In the genomic region with DNA sequence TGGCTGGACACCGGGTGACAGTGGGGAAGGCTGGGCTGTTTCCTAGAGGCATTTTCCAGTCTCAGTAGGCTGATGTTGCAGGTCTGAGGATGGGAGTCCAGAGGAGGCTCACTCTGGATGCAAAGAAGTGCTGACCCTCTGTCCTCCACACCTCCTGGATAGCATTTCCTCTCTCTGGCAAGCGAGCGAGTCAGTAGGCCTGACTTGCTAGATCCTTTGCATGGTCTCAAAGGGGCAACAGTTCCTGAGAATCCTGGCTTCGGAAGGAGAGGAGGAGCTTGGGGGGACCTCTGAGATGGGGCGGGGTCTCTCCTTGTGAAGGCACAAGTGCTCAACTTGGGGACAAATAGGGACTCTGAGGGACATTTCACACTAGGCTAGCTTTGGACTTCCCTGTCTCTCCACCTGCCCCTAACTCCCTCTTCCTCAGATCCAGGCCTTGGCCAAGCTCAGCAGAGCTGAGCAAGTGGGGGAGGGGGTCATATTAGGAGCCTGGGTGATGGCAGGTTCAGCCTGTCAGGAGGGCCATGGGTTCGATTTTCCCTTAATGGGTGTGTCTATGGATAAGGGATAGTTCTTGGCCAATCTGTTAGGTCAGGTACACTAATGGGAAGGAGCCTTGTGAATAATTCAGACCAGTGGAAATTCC, we compare ENCODE assay signal across 11 mouse cellular contexts. TPM values are rescaled to one million over a fixed set of nuclear protein-coding genes. Genes with fewer than 3 reads are reported as not detected.
DNase-seq lines count a peak whose midpoint lies in the region; ATAC-seq and TF ChIP-seq lines count a peak whose summit lies in the region.
"Had no signal": no experiment of that assay in that cellular context is flagged by ENCODE, and none has a peak within 500 bp of the region (broad histone marks: within the 10 kb centered on the region; RNA-seq: fewer than 3 reads in every experiment).

No protein-coding gene starts in this region.

- H3K9ac ChIP-seq in heart, adult 2 months (ENCODE audit: low read depth, low read length) = peak overlapping the region; percentile 97; the same call in 1 of the 2 replicates
- no peak overlapping the region for H3K9ac ChIP-seq in liver, embryonic 11.5 days (ENCODE audit: low read depth, low read length)
- peak overlapping the region; percentile 53 for H3K9ac ChIP-seq in hindbrain, embryonic 16.5 days (ENCODE audit: low read depth, low read length)

- no peak overlapping the region for H3ac ChIP-seq in myocyte (ENCODE audit: control insufficient read depth, insufficient read length)

- no peak for TF ChIP-seq EP300 in heart, adult 2 months (IDR thresholded peaks at IDR 0.05; ENCODE audit: insufficient read depth, low read depth, low read length)

- H3K4me2 ChIP-seq in liver, embryonic 11.5 days = peak overlapping the region; percentile 79; the same call in 1 of the 2 replicates
- peak overlapping the region; percentile 79 for H3K4me2 ChIP-seq in hindbrain, embryonic 16.5 days (ENCODE audit: low read length)
- peak overlapping the region; percentile 52 for H3K4me2 ChIP-seq in myocyte (ENCODE audit: low read depth)

- 60% methylated on average over 6 of the region's 6 CpGs for WGBS in heart, adult 2 months
- WGBS in liver, embryonic 11.5 days = 47% methylated on average over 6 of the region's 6 CpGs
- 73% methylated on average over 6 of the region's 6 CpGs for WGBS in hindbrain, embryonic 16.5 days

- intact Hi-C loops in heart, adult 2 months (cut with DNase I) = no loop called here
- intact Hi-C loops in heart, postnatal 36 days (cut with DNase I) = loop anchor here (5.0 kb wide), 1 partner anchor 240 kb away; a partner anchor contains a TSS

- TF ChIP-seq POLR2A in heart, adult 2 months (IDR thresholded peaks at IDR 0.05; ENCODE audit: insufficient read depth, low read depth, low read length) = no peak
- TF ChIP-seq POLR2A in myocyte (IDR thresholded peaks at IDR 0.05; ENCODE audit: insufficient read length, low read depth) = no peak

- peak overlapping the region; percentile 39 for H3K27ac ChIP-seq in heart, adult 2 months
- no peak overlapping the region for H3K27ac ChIP-seq in liver, embryonic 11.5 days (ENCODE audit: low read depth, low read length)
- H3K27ac ChIP-seq in hindbrain, embryonic 16.5 days (ENCODE audit: low read depth, low read length) = no peak overlapping the region

- no peaks in the 10 kb centered on the region for H3K27me3 ChIP-seq in heart, adult 2 months (ENCODE audit: control insufficient read depth, insufficient read depth, low read length)
- peaks cover 46% of the 10 kb centered on the region for H3K27me3 ChIP-seq in liver, embryonic 11.5 days (replicated peaks; ENCODE audit: control insufficient read depth, insufficient read depth, low read length)
- H3K27me3 ChIP-seq in hindbrain, embryonic 16.5 days (replicated peaks; ENCODE audit: control insufficient read depth, insufficient read depth, low read length) = no peaks in the 10 kb centered on the region
- H3K27me3 ChIP-seq in myocyte (ENCODE audit: control insufficient read depth, insufficient read depth, insufficient read length) = peaks cover 7% of the 10 kb centered on the region

- no peak for DNase-seq in heart, adult 2 months
- DNase-seq in heart, postnatal 36 days = no peak
- DNase-seq in liver, embryonic 11.5 days (ENCODE audit: low spot score) = no peak
- DNase-seq in liver = no peak
- DNase-seq in left cerebral cortex, adult 11 months (ENCODE audit: low spot score) = no peak
- DNase-seq: cerebellum, postnatal 25 days had no signal

- H3K79me2 ChIP-seq in heart, adult 2 months (replicated peaks; ENCODE audit: control insufficient read depth, insufficient read depth, low read length) = peaks cover 4% of the 10 kb centered on the region
- H3K79me2 ChIP-seq in myocyte (ENCODE audit: control insufficient read depth, insufficient read depth) = no peaks in the 10 kb centered on the region

- TF ChIP-seq CTCF in heart, adult 2 months (IDR thresholded peaks at IDR 0.05) = no peak

- H3K4me3 ChIP-seq in heart, adult 2 months = peak overlapping the region; percentile 84
- H3K4me3 ChIP-seq in liver, embryonic 11.5 days (ENCODE audit: low read depth, low read length) = no peak overlapping the region
- H3K4me3 ChIP-seq in hindbrain, embryonic 16.5 days (ENCODE audit: low read length) = peak overlapping the region; percentile 78
- peak overlapping the region; percentile 12 for H3K4me3 ChIP-seq in myocyte

- no peak for ATAC-seq in liver, embryonic 11.5 days (replicated peaks; ENCODE audit: low FRiP score)
- no peak for ATAC-seq in hindbrain, embryonic 16.5 days

- no peaks in the 10 kb centered on the region for H3K36me3 ChIP-seq in heart, adult 2 months (ENCODE audit: control insufficient read depth, insufficient read depth, low read length)
- no peaks in the 10 kb centered on the region for H3K36me3 ChIP-seq in liver, embryonic 11.5 days (ENCODE audit: control insufficient read depth, insufficient read depth, low read length)
- H3K36me3 ChIP-seq in hindbrain, embryonic 16.5 days (ENCODE audit: control insufficient read depth, insufficient read depth, low read length) = no peaks in the 10 kb centered on the region
- H3K36me3 ChIP-seq in myocyte (ENCODE audit: control insufficient read depth, insufficient read depth) = no peaks in the 10 kb centered on the region

- peaks cover 21% of the 10 kb centered on the region for H3K4me1 ChIP-seq in heart, adult 2 months (ENCODE audit: control insufficient read depth, insufficient read depth, low read length)
- peaks cover 20% of the 10 kb centered on the region for H3K4me1 ChIP-seq in liver, embryonic 11.5 days (replicated peaks; ENCODE audit: control insufficient read depth, insufficient read depth, low read length)
- H3K4me1 ChIP-seq in hindbrain, embryonic 16.5 days (ENCODE audit: control insufficient read depth, insufficient read depth, low read depth, low read length) = peaks cover 26% of the 10 kb centered on the region

- no peaks in the 10 kb centered on the region for H3K9me3 ChIP-seq in liver, embryonic 11.5 days (ENCODE audit: control insufficient read depth, low read length)
- H3K9me3 ChIP-seq in hindbrain, embryonic 16.5 days (ENCODE audit: control insufficient read depth, low read length) = no peaks in the 10 kb centered on the region

TF ChIP-seq in myocyte, 11 proteins besides CTCF, POLR2A, EP300 and RAD21:
- no peak for TF ChIP-seq E2F4 (IDR thresholded peaks at IDR 0.05; ENCODE audit: insufficient read depth)
- TF ChIP-seq USF1 (IDR thresholded peaks at IDR 0.05; ENCODE audit: low read depth) = no peak
- TF ChIP-seq TCF12 (IDR thresholded peaks at IDR 0.05; ENCODE audit: insufficient read depth, poor library complexity, severe bottlenecking) = no peak
- no peak for TF ChIP-seq SRF (IDR thresholded peaks at IDR 0.05; ENCODE audit: control insufficient read depth, insufficient read length, low read depth)
- TF ChIP-seq CEBPB (IDR thresholded peaks at IDR 0.05; ENCODE audit: insufficient read depth, poor library complexity, severe bottlenecking) = no peak
- no peak for TF ChIP-seq MYOG (IDR thresholded peaks at IDR 0.05; ENCODE audit: control insufficient read depth in 1 of 3, insufficient read depth in 1 of 3, insufficient read length in 2 of 3, low read depth in 2 of 3)
- TF ChIP-seq MAX (IDR thresholded peaks at IDR 0.05; ENCODE audit: low read depth) = no peak
- no peak for TF ChIP-seq TCF3 (IDR thresholded peaks at IDR 0.05; ENCODE audit: insufficient read length, low read depth)
- no peak for TF ChIP-seq MYOD1 (IDR thresholded peaks at IDR 0.05; ENCODE audit: control insufficient read depth in 1 of 3, insufficient read length in 2 of 3, low read depth in 2 of 3)
- TF ChIP-seq REST (IDR thresholded peaks at IDR 0.05; ENCODE audit: insufficient read depth, insufficient read length) = no peak
- no peak for TF ChIP-seq POLR2AphosphoS2 (IDR thresholded peaks at IDR 0.05; ENCODE audit: insufficient read length, low read depth)
TF ChIP-seq in myocyte: peak in this region for 0.

RNA-seq across cellular contexts. Expression of a gene that starts 1.6 kb away (rescaled TPM):
- total RNA-seq in heart, adult 2 months (2021) = 10 to 100 TPM; 12.1 to 14.5 TPM
- 12.8 and 14.2 TPM in 2 replicates for polyA plus RNA-seq in heart, adult 2 months (2012; rRNA removed)
- total RNA-seq in heart, postnatal 36 days (2021) = 10 to 100 TPM; 12.4 to 20.9 TPM
- polyA plus RNA-seq in liver, embryonic 11.5 days (2014; fragmentation: Nextera tagmentation; extraction: Ambion mirVana) = 6.3 and 6.9 TPM in 2 replicates
- 7.6 and 8.6 TPM in 2 replicates for polyA plus RNA-seq in hindbrain, embryonic 16.5 days (2015; fragmentation: Nextera tagmentation; extraction: Ambion mirVana)
- 15.6 TPM for polyA plus RNA-seq in myocyte (2012; fragmentation: generic; extraction: Trizol)

RNA-seq across cellular contexts. Expression of a gene that starts 35.8 kb away (rescaled TPM):
- total RNA-seq in heart, adult 2 months (2021) = not detected
- polyA plus RNA-seq in heart, adult 2 months (2012; rRNA removed) = 0.21 TPM in 1 of 2 replicates, not detected in the other
- not detected for total RNA-seq in heart, postnatal 36 days (2021)
- 0.15 TPM in 1 of 2 replicates, not detected in the other for polyA plus RNA-seq in liver, embryonic 11.5 days (2014; fragmentation: Nextera tagmentation; extraction: Ambion mirVana)
- polyA plus RNA-seq in hindbrain, embryonic 16.5 days (2015; fragmentation: Nextera tagmentation; extraction: Ambion mirVana) = 1.9 and 3.0 TPM in 2 replicates
- not detected for polyA plus RNA-seq in myocyte (2012; fragmentation: generic; extraction: Trizol)
- total RNA-seq: ES-E14; heart, postnatal 10 days had no signal

RNA-seq across cellular contexts. Expression of a gene that starts 40.3 kb away (rescaled TPM):
- 1 to 10 TPM; 1.3 to 1.9 TPM for total RNA-seq in heart, adult 2 months (2021)
- polyA plus RNA-seq in heart, adult 2 months (2012; rRNA removed) = 2.6 and 2.9 TPM in 2 replicates
- total RNA-seq in heart, postnatal 36 days (2021) = 1 to 10 TPM; 2.0 to 2.1 TPM
- 11.9 and 13.8 TPM in 2 replicates for polyA plus RNA-seq in liver, embryonic 11.5 days (2014; fragmentation: Nextera tagmentation; extraction: Ambion mirVana)
- 27.7 and 30.2 TPM in 2 replicates for polyA plus RNA-seq in hindbrain, embryonic 16.5 days (2015; fragmentation: Nextera tagmentation; extraction: Ambion mirVana)
- 8.8 TPM for polyA plus RNA-seq in myocyte (2012; fragmentation: generic; extraction: Trizol)

RNA-seq across cellular contexts. Expression of a gene that starts 45.7 kb away (rescaled TPM):
- total RNA-seq in heart, adult 2 months (2021) = not detected
- not detected in 2 replicates for polyA plus RNA-seq in heart, adult 2 months (2012; rRNA removed)
- not detected for total RNA-seq in heart, postnatal 36 days (2021)
- not detected in 2 replicates for polyA plus RNA-seq in liver, embryonic 11.5 days (2014; fragmentation: Nextera tagmentation; extraction: Ambion mirVana)
- 0.99 and 1.3 TPM in 2 replicates for polyA plus RNA-seq in hindbrain, embryonic 16.5 days (2015; fragmentation: Nextera tagmentation; extraction: Ambion mirVana)
- 0.04 TPM for polyA plus RNA-seq in myocyte (2012; fragmentation: generic; extraction: Trizol)
- total RNA-seq: ES-E14; heart, postnatal 10 days had no signal
- polyA plus RNA-seq: stomach, embryonic 16.5 days had no signal

RNA-seq across cellular contexts. Expression of a gene that starts 56.5 kb away (rescaled TPM):
- total RNA-seq in heart, adult 2 months (2021) = 10 to 100 TPM; 18.2 to 19.3 TPM
- 7.8 and 9.0 TPM in 2 replicates for polyA plus RNA-seq in heart, adult 2 months (2012; rRNA removed)
- total RNA-seq in heart, postnatal 36 days (2021) = 10 to 100 TPM; 18.0 to 20.5 TPM
- polyA plus RNA-seq in liver, embryonic 11.5 days (2014; fragmentation: Nextera tagmentation; extraction: Ambion mirVana) = 4.6 and 6.1 TPM in 2 replicates
- 4.1 and 4.7 TPM in 2 replicates for polyA plus RNA-seq in hindbrain, embryonic 16.5 days (2015; fragmentation: Nextera tagmentation; extraction: Ambion mirVana)
- 18.7 TPM for polyA plus RNA-seq in myocyte (2012; fragmentation: generic; extraction: Trizol)
